Mouse (Mus musculus): ENCODE measurements around the gene Cacna1a. TPM values are rescaled to one million over a fixed set of nuclear protein-coding genes. Genes with fewer than 3 reads are reported as not detected.
A peak's percentile ranks its signal among the peaks of the same experiment; 100 is the strongest.

The Cacna1a gene
- polyA plus RNA-seq, 1 experiment from 2014 or later: 0.60 TPM

- H3K9ac ChIP-seq: peak overlapping the region; percentile 92
- 3% methylated on average over 33 of the region's 33 CpGs for WGBS (ENCODE audit: insufficient replicate concordance)
- no peaks in the 10 kb centered on the region for H3K9me3 ChIP-seq (replicated peaks)
- peak overlapping the region; percentile 98 for H3K4me2 ChIP-seq
- ATAC-seq: no peak
- peaks cover 78% of the 10 kb centered on the region for H3K4me1 ChIP-seq
- H3K27me3 ChIP-seq (replicated peaks): peaks cover 11% of the 10 kb centered on the region
- peak overlapping the region; percentile 98 for H3K27ac ChIP-seq
- H3K4me3 ChIP-seq: peak overlapping the region; percentile 75
- H3K36me3 ChIP-seq: no peaks in the 10 kb centered on the region
Measured at GRCm38 (mm10) chr8:84659936-84660818, 271.9 kb downstream of the Cacna1a start.

- Histone ChIP-seq H3K4me3 (peak overlapping the region; percentile 75), H3K27ac (peak overlapping the region; percentile 98), H3K27me3 (replicated peaks) (peaks cover 3% of the 10 kb centered on the region), H3K4me2 (peak overlapping the region; percentile 98), H3K9ac (peak overlapping the region; percentile 92), H3K9me3 (replicated peaks) (no peaks in the 10 kb centered on the region), H3K36me3 (no peaks in the 10 kb centered on the region), H3K4me1 (peaks cover 78% of the 10 kb centered on the region)
- ATAC-seq: no peak
- 1% methylated on average over 20 of the region's 20 CpGs for WGBS (ENCODE audit: insufficient replicate concordance)
Measured at GRCm38 (mm10) chr8:84660819-84661457, 272.7 kb downstream of the Cacna1a start.

- Histone ChIP-seq H3K4me2 (peak overlapping the region; percentile 98), H3K36me3 (no peaks in the 10 kb centered on the region), H3K27me3 (replicated peaks) (no peaks in the 10 kb centered on the region), H3K27ac (peak overlapping the region; percentile 98), H3K9ac (peak overlapping the region; percentile 92), H3K9me3 (replicated peaks) (no peaks in the 10 kb centered on the region), H3K4me3 (peak overlapping the region; percentile 75), H3K4me1 (peaks cover 78% of the 10 kb centered on the region)
- 0% methylated on average over 24 of the region's 24 CpGs for WGBS (ENCODE audit: insufficient replicate concordance)
- peak; percentile 61 for ATAC-seq
Measured at GRCm38 (mm10) chr8:84661458-84661871, 273.2 kb downstream of the Cacna1a start.

GRCm38 (mm10) chr8:84661961-84662571, 273.8 kb downstream of the Cacna1a start:
- ATAC-seq: 0 out of 2 replicates have a peak, but pooled peaks have one; percentile 1
- WGBS (ENCODE audit: insufficient replicate concordance): 1% methylated on average over 60 of the region's 61 CpGs
- peaks cover 78% of the 10 kb centered on the region for H3K4me1 ChIP-seq

GRCm38 (mm10) chr8:84662581-84663065, 274.4 kb downstream of the Cacna1a start, which contains the start of gene Ier2:
Ier2 (minus strand) TSS chr8:84662852.
- peaks cover 77% of the 10 kb centered on the region for H3K4me1 ChIP-seq
- peak within 1 kb of the TSS; percentile 75 for H3K4me3 ChIP-seq
- peak within 1 kb of the TSS; percentile 98 for H3K27ac ChIP-seq
- peak within 1 kb of the TSS; percentile 98 for H3K4me2 ChIP-seq
- H3K27me3 ChIP-seq (replicated peaks): no peaks in the 10 kb centered on the region
- peak; percentile 71 for ATAC-seq
- under 1% methylated on average over 27 of the region's 27 CpGs for WGBS (ENCODE audit: insufficient replicate concordance)
- no peaks in the 10 kb centered on the region for H3K9me3 ChIP-seq (replicated peaks)
- H3K9ac ChIP-seq: peak within 1 kb of the TSS; percentile 92
- peaks cover under 1% of the 10 kb centered on the region; the same call in 1 of the 2 replicates for H3K36me3 ChIP-seq

More at GRCm38 (mm10) chr8:84661961-84662571, 273.8 kb downstream of the Cacna1a start:
- Histone ChIP-seq H3K4me3 (peak overlapping the region; percentile 75), H3K9me3 (replicated peaks) (no peaks in the 10 kb centered on the region), H3K4me2 (peak overlapping the region; percentile 98), H3K27me3 (replicated peaks) (no peaks in the 10 kb centered on the region), H3K36me3 (no peaks in the 10 kb centered on the region), H3K9ac (peak overlapping the region; percentile 92), H3K27ac (peak overlapping the region; percentile 98)

GRCm38 (mm10) chr8:84663483-84664327, 275.5 kb downstream of the Cacna1a start:
- Histone ChIP-seq H3K9me3 (replicated peaks) (no peaks in the 10 kb centered on the region), H3K4me3 (peak overlapping the region; percentile 75), H3K4me1 (peaks cover 75% of the 10 kb centered on the region), H3K4me2 (peak overlapping the region; percentile 98), H3K9ac (peak overlapping the region; percentile 92), H3K27me3 (replicated peaks) (no peaks in the 10 kb centered on the region), H3K36me3 (peaks cover 4% of the 10 kb centered on the region; the same call in 1 of the 2 replicates), H3K27ac (peak overlapping the region; percentile 98)
- WGBS (ENCODE audit: insufficient replicate concordance): 3% methylated on average over 43 of the region's 43 CpGs
- ATAC-seq: peak; percentile 80

- no peaks in the 10 kb centered on the region for H3K27me3 ChIP-seq (replicated peaks)
- WGBS (ENCODE audit: insufficient replicate concordance): under 1% methylated on average over 29 of the region's 29 CpGs
- peak overlapping the region; percentile 92 for H3K9ac ChIP-seq
- peaks cover 72% of the 10 kb centered on the region for H3K4me1 ChIP-seq
- H3K4me2 ChIP-seq: peak overlapping the region; percentile 98
- peak; percentile 49 for ATAC-seq
- no peaks in the 10 kb centered on the region for H3K9me3 ChIP-seq (replicated peaks)
- peak overlapping the region; percentile 75 for H3K4me3 ChIP-seq
- peak overlapping the region; percentile 98 for H3K27ac ChIP-seq
- H3K36me3 ChIP-seq: peaks cover 4% of the 10 kb centered on the region; the same call in 1 of the 2 replicates
Measured at GRCm38 (mm10) chr8:84664566-84665384, 276.5 kb downstream of the Cacna1a start.

GRCm38 (mm10) chr8:84665385-84665893, 277.2 kb downstream of the Cacna1a start:
- 2% methylated on average over 14 of the region's 14 CpGs for WGBS (ENCODE audit: insufficient replicate concordance)

GRCm38 (mm10) chr8:84668081-84668480, 279.8 kb downstream of the Cacna1a start:
- Histone ChIP-seq H3K36me3 (peaks cover 36% of the 10 kb centered on the region), H3K27me3 (replicated peaks) (no peaks in the 10 kb centered on the region), H3K27ac (no peak overlapping the region), H3K9ac (no peak overlapping the region), H3K9me3 (replicated peaks) (no peaks in the 10 kb centered on the region), H3K4me2 (no peak overlapping the region), H3K4me1 (peaks cover 58% of the 10 kb centered on the region), H3K4me3 (no peak overlapping the region)
- ATAC-seq: no peak
- WGBS (ENCODE audit: insufficient replicate concordance): 53% methylated on average over 1 of the region's 1 CpGs

More at GRCm38 (mm10) chr8:84665385-84665893, 277.2 kb downstream of the Cacna1a start:
- Histone ChIP-seq H3K36me3 (peaks cover 9% of the 10 kb centered on the region; the same call in 1 of the 2 replicates), H3K4me3 (peak overlapping the region; percentile 75), H3K4me2 (peak overlapping the region; percentile 98), H3K9ac (peak overlapping the region; percentile 92), H3K4me1 (peaks cover 70% of the 10 kb centered on the region), H3K27ac (peak overlapping the region; percentile 98), H3K27me3 (replicated peaks) (no peaks in the 10 kb centered on the region), H3K9me3 (replicated peaks) (no peaks in the 10 kb centered on the region)
- ATAC-seq: peak; percentile 6

Measured in liver, embryonic 12.5 days (tissue).